Mouse (Mus musculus) bone marrow macrophage, adult 2 months (primary cell): ENCODE data around the gene Gm19426.

ENCODE experiments used
- CTCF ChIP-seq: IDR thresholded peaks from 2 replicates; pipeline ENCODE4 v1.5.1; 2012; ENCODE audit warnings: low read depth, mild to moderate bottlenecking, low read length, moderate library complexity
- POLR2A ChIP-seq: IDR thresholded peaks from 2 replicates; pipeline ENCODE4 v1.6.1; 2012; ENCODE audit warnings: mild to moderate bottlenecking, low read depth, low read length, borderline replicate concordance

DNA sequence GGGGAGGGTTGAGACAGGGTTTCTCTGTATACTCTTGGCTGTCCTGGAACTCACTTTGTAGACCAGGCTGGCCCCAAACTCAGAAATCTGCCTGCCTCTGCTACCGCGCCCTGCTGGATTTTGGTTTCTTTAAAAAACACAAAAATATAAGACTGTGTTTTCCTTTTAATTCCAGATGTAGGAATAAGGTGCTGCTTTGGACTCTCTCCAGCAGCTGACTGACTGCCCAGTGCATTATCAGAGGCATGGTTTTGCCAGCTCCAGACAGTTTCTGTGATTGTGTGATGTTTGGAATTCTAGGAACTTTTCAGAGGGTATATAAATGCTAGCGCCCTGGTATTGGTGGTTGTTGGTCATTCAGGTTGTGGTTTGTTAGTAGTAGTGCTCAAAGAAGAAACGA is 26.1 kb downstream of the Gm19426 start:
- no peak for TF ChIP-seq CTCF
- no peak for TF ChIP-seq POLR2A
